Mouse (Mus musculus): ENCODE data around the gene Tvp23b. TPM values are rescaled to one million over a fixed set of nuclear protein-coding genes. Genes with fewer than 3 reads are reported as not detected.
A peak's percentile ranks its signal among the peaks of the same experiment; 100 is the strongest.

Tvp23b gene
- 47.7 and 52.3 TPM in 2 replicates for polyA plus RNA-seq (2015; fragmentation: Nextera tagmentation; extraction: Ambion mirVana)

DNA sequence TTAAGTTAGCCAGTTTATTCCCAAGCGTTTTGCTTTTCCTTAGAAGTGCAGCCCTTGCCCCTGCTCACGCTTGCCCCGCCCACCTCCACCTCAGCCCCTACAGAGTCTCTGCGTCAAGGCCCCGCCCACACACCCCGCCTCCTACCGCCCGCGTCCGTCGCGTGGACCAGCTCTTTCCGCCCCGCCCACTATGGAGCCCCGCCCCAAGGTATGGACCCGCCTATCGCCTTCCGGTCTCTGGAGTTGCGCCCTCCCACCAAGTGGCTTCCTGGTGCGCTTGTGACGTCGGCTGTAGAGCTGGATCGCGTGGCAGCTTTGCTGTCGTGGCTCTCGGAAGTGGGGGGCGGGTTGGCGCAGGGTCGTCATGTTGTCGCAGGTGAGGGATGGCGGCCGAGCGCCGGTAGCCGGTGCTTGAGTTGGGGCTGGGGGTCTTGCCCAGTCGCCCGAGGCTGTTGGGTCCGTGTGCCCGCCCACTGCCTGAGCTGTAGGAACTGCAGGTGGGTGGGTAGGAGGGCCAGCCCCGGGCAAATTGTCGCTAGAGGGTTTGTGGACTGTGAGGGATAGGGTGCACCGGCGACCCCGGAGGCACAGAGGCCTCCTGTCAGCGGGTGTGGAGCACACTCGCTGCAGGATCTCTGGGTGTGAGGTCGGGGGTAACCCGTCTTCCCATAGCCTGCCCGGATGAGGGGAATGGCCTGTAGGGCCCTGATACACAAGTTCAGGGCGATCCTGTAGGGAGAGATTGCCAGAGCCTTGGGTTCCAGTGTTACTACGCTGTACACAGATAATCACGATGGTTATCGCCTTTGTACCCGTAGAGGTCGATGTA lies at the start of gene Tvp23b:
Gene Tvp23b (plus strand): TSS at position 236 of the 829 bp plus-strand sequence.
- WGBS, result under 1% methylated on average over 55 of the region's 55 CpGs
- no peaks in the 10 kb centered on the region for H3K27me3 ChIP-seq (replicated peaks)
- H3K4me3 ChIP-seq, result peak within 1 kb of the TSS; percentile 74
- H3K9me3 ChIP-seq, result no peaks in the 10 kb centered on the region
- peak within 1 kb of the TSS; percentile 96 for H3K9ac ChIP-seq
- H3K4me1 ChIP-seq, result peaks cover 12% of the 10 kb centered on the region
- H3K36me3 ChIP-seq, result peaks cover 19% of the 10 kb centered on the region
- peak within 1 kb of the TSS; percentile 74 for H3K4me2 ChIP-seq
- ATAC-seq (ENCODE audit: extremely low read depth, insufficient number of reproducible peaks, low FRiP score, low TSS enrichment), result peak; percentile 99
- H3K27ac ChIP-seq (replicated peaks), result peak within 1 kb of the TSS; percentile 86

GRCm38 (mm10) chr11:62830387-62830786 lies 48.9 kb upstream of the Tvp23b start:
- no peaks in the 10 kb centered on the region for H3K9me3 ChIP-seq
- H3K4me2 ChIP-seq, result no peak overlapping the region
- H3K27ac ChIP-seq (replicated peaks), result no peak overlapping the region
- no peaks in the 10 kb centered on the region for H3K4me1 ChIP-seq
- H3K27me3 ChIP-seq (replicated peaks), result no peaks in the 10 kb centered on the region
- WGBS, result 68% methylated on average over 2 of the region's 2 CpGs
- peaks cover 19% of the 10 kb centered on the region for H3K36me3 ChIP-seq
- ATAC-seq (ENCODE audit: extremely low read depth, insufficient number of reproducible peaks, low FRiP score, low TSS enrichment), result no peak
- no peak overlapping the region for H3K4me3 ChIP-seq
- no peak overlapping the region for H3K9ac ChIP-seq

GRCm38 (mm10) chr11:62831906-62832305 lies 47.3 kb upstream of the Tvp23b start:
- Histone ChIP-seq H3K4me2 (no peak overlapping the region), H3K36me3 (peaks cover 25% of the 10 kb centered on the region), H3K9me3 (no peaks in the 10 kb centered on the region), H3K4me1 (no peaks in the 10 kb centered on the region), H3K27me3 (replicated peaks) (no peaks in the 10 kb centered on the region), H3K9ac (no peak overlapping the region), H3K27ac (replicated peaks) (no peak overlapping the region), H3K4me3 (no peak overlapping the region)
- ATAC-seq (ENCODE audit: extremely low read depth, insufficient number of reproducible peaks, low FRiP score, low TSS enrichment), result no peak

- peaks cover 10% of the 10 kb centered on the region for H3K4me1 ChIP-seq
- no peak overlapping the region for H3K4me3 ChIP-seq
- H3K9me3 ChIP-seq, result no peaks in the 10 kb centered on the region
- H3K36me3 ChIP-seq, result peaks cover 16% of the 10 kb centered on the region
- H3K27ac ChIP-seq (replicated peaks), result no peak overlapping the region
- no peak overlapping the region for H3K9ac ChIP-seq
- 70% methylated on average over 5 of the region's 5 CpGs for WGBS
- H3K4me2 ChIP-seq, result no peak overlapping the region
- no peak for ATAC-seq (ENCODE audit: extremely low read depth, insufficient number of reproducible peaks, low FRiP score, low TSS enrichment)
- no peaks in the 10 kb centered on the region for H3K27me3 ChIP-seq (replicated peaks)
Measured at GRCm38 (mm10) chr11:62844562-62844961, 34.7 kb upstream of the Tvp23b start.

DNA sequence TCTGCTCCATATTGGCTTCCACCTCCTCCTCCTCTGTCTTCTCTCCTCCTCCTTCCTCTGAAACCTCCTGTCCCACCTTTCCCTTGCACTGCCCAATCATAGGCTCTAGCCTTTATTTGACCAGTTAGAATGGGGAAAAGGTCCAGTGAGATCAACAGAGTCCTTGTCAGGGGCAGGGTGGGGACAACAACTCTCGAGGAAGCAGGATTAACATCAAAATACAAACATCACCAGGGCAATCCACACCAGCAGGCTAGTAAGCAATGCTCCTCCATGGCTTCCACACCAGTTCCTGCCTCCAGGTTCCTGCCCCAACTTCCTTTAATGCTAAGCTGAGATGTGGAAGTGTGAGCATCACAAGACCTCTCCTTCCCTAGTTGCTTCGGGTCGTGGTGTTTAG lies 33.5 kb upstream of the Tvp23b start:
- H3K36me3 ChIP-seq, result peaks cover 5% of the 10 kb centered on the region
- no peak overlapping the region for H3K4me2 ChIP-seq
- no peak for ATAC-seq (ENCODE audit: extremely low read depth, insufficient number of reproducible peaks, low FRiP score, low TSS enrichment)
- H3K4me1 ChIP-seq, result peaks cover 10% of the 10 kb centered on the region
- H3K4me3 ChIP-seq, result no peak overlapping the region
- H3K27me3 ChIP-seq (replicated peaks), result no peaks in the 10 kb centered on the region
- H3K9me3 ChIP-seq, result no peaks in the 10 kb centered on the region
- H3K9ac ChIP-seq, result no peak overlapping the region
- 67% methylated on average over 3 of the region's 3 CpGs for WGBS
- H3K27ac ChIP-seq (replicated peaks), result no peak overlapping the region

- Histone ChIP-seq H3K27me3 (replicated peaks) (no peaks in the 10 kb centered on the region), H3K9me3 (no peaks in the 10 kb centered on the region), H3K4me3 (peak within 1 kb of the TSS; percentile 29), H3K4me1 (peaks cover 10% of the 10 kb centered on the region), H3K9ac (peak within 1 kb of the TSS; percentile 62), H3K27ac (replicated peaks) (no peak within 1 kb of the TSS), H3K36me3 (no peaks in the 10 kb centered on the region), H3K4me2 (peak within 1 kb of the TSS; percentile 57)
- no peak for ATAC-seq (ENCODE audit: extremely low read depth, insufficient number of reproducible peaks, low FRiP score, low TSS enrichment)
- 40% methylated on average over 12 of the region's 12 CpGs for WGBS
Measured at GRCm38 (mm10) chr11:62846961-62847654, 32.1 kb upstream of the Tvp23b start, which contains the start of gene Fbxw10. Fbxw10 (plus strand) TSS chr11:62847069.

GRCm38 (mm10) chr11:62847655-62848191 lies 31.5 kb upstream of the Tvp23b start:
- 53% methylated on average over 4 of the region's 4 CpGs for WGBS
- H3K27ac ChIP-seq (replicated peaks), result no peak overlapping the region
- no peak overlapping the region for H3K4me2 ChIP-seq
- no peak overlapping the region for H3K4me3 ChIP-seq
- no peak overlapping the region for H3K9ac ChIP-seq
- H3K36me3 ChIP-seq, result no peaks in the 10 kb centered on the region
- H3K9me3 ChIP-seq, result no peaks in the 10 kb centered on the region
- H3K4me1 ChIP-seq, result peaks cover 10% of the 10 kb centered on the region
- no peaks in the 10 kb centered on the region for H3K27me3 ChIP-seq (replicated peaks)
- ATAC-seq (ENCODE audit: extremely low read depth, insufficient number of reproducible peaks, low FRiP score, low TSS enrichment), result no peak

DNA sequence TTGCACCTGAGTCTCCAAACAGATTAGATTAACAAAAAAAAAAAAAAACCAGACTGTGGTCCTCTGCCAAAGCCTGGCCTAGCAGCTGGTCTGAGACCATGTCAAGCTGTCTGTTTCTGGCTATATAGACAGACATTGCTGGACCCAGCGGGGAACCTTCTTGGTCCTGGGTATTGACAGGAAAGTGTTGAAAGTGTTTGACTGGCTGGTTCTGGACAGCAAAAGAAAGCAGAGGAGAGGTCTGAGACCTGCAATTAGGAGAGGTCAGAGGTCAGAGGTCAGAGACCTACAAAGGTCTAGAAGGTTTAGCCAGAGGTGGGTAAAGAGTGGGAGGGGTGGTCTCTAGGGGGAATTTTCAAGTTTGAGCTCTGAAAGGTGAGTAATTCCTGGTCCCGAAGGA lies 31.0 kb upstream of the Tvp23b start:
- ATAC-seq (ENCODE audit: extremely low read depth, insufficient number of reproducible peaks, low FRiP score, low TSS enrichment), result no peak
- Histone ChIP-seq H3K36me3 (no peaks in the 10 kb centered on the region), H3K4me1 (peaks cover 10% of the 10 kb centered on the region), H3K27me3 (replicated peaks) (no peaks in the 10 kb centered on the region), H3K9me3 (no peaks in the 10 kb centered on the region), H3K4me3 (no peak overlapping the region), H3K9ac (no peak overlapping the region), H3K4me2 (no peak overlapping the region), H3K27ac (replicated peaks) (no peak overlapping the region)
- 48% methylated on average over 2 of the region's 2 CpGs for WGBS

DNA sequence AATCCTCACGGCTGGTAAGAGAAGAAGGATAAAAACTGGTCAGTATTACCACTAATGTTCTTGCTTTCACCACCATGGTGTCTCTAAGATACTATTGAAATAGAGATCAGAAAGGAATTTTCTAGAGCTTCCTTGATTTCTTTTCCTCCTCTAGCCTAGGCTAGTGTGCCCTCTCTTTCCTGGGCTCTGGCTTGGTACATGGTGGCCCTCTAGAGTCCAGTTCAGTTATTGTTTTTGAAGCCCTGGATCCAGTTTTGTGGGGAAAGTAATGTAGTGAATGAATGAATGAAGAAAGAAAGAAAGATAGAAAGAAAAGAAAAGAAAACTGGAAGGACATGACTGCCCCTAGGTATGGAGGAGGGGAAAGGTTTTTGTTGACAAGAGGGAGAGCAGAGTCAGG lies 28.1 kb upstream of the Tvp23b start:
- WGBS, result 96% methylated on average over 1 of the region's 1 CpGs
- Histone ChIP-seq H3K9ac (no peak overlapping the region), H3K4me1 (peaks cover 10% of the 10 kb centered on the region), H3K4me3 (no peak overlapping the region), H3K27ac (replicated peaks) (no peak overlapping the region), H3K4me2 (no peak overlapping the region), H3K9me3 (no peaks in the 10 kb centered on the region), H3K27me3 (replicated peaks) (no peaks in the 10 kb centered on the region), H3K36me3 (no peaks in the 10 kb centered on the region)
- ATAC-seq (ENCODE audit: extremely low read depth, insufficient number of reproducible peaks, low FRiP score, low TSS enrichment), result no peak

DNA sequence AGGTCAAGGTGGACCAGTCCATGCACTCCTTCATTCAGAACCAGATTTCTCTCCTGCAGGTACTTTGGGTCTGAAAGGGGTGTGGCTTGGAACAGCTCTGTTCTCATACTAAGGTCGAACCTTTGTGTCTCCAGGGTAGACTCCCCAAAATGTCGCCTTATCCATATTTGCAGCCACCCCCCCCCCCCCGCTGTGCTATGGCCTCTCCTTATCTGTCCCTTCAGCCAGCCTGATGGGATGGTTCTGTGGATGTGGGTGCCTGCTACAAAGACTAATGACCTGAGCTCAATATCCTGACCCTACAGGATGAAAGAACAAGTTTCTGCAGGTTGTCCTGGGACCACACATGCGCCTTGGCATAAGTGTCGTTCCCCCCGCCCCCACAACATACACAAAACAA lies 25.9 kb upstream of the Tvp23b start:
- no peak for ATAC-seq (ENCODE audit: extremely low read depth, insufficient number of reproducible peaks, low FRiP score, low TSS enrichment)
- no peaks in the 10 kb centered on the region for H3K4me1 ChIP-seq
- 77% methylated on average over 6 of the region's 6 CpGs for WGBS
- H3K36me3 ChIP-seq, result no peaks in the 10 kb centered on the region
- no peak overlapping the region for H3K4me3 ChIP-seq
- no peaks in the 10 kb centered on the region for H3K27me3 ChIP-seq (replicated peaks)
- H3K27ac ChIP-seq (replicated peaks), result no peak overlapping the region
- H3K9ac ChIP-seq, result no peak overlapping the region
- no peaks in the 10 kb centered on the region for H3K9me3 ChIP-seq
- no peak overlapping the region for H3K4me2 ChIP-seq

DNA sequence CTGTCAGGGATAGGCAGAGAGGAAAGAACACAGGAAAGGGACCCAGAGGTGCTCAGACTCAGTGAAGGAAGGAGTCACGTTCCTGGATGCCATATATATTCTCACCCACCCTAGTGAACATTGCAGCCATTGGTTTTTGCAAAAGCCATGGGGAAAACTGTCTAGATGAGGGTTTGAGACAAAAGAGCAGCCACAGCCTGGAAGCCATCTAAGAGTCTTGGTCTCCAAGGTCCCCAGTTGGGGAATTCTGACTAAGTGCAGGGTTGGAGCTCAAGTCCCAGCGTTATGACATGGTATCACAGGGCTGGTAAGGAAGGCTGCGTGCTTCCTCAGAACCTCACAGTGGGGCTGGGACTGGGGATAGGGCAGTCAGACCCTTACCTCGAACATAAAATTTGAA lies 13.7 kb upstream of the Tvp23b start:
- H3K27me3 ChIP-seq (replicated peaks), result no peaks in the 10 kb centered on the region
- no peaks in the 10 kb centered on the region for H3K4me1 ChIP-seq
- H3K9me3 ChIP-seq, result no peaks in the 10 kb centered on the region
- ATAC-seq (ENCODE audit: extremely low read depth, insufficient number of reproducible peaks, low FRiP score, low TSS enrichment), result no peak
- H3K4me3 ChIP-seq, result no peak overlapping the region
- H3K27ac ChIP-seq (replicated peaks), result no peak overlapping the region
- no peak overlapping the region for H3K9ac ChIP-seq
- H3K36me3 ChIP-seq, result no peaks in the 10 kb centered on the region
- H3K4me2 ChIP-seq, result no peak overlapping the region
- WGBS, result 61% methylated on average over 4 of the region's 4 CpGs
